Mouse (Mus musculus): Measurements from ENCODE around the gene Erp29. TPM values are rescaled to one million over a fixed set of nuclear protein-coding genes. Genes with fewer than 3 reads are reported as not detected.

The Erp29 gene
- polyA plus RNA-seq, 1 experiment from 2014 or later, result 112 TPM

DNA sequence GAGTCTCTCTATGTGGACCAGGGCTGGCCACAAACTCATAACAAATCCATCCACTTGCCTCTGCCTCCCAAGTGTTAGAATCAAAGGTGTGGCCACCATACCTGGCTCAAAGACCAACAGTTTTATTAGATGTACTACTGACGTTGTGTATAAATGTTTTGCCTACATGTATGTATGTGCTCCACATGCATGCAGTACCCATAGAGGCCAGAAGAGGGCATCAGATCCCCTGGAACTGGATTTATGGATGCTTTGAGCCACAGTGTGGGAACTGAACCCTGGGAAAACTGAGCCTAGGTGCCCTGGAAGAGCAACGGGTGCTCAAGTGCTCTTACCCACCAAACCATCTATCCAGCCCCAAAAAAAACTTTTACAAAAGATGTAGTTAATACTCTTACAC, 71.6 kb downstream of the Erp29 start:
- H3K4me3 ChIP-seq, result no peak overlapping the region
- peaks cover 75% of the 10 kb centered on the region for H3K36me3 ChIP-seq
- no peak for DNase-seq (ENCODE audit: low spot score)
- H3K9me3 ChIP-seq (replicated peaks), result no peaks in the 10 kb centered on the region
- no peak overlapping the region for H3K27ac ChIP-seq
- H3K4me1 ChIP-seq, result peaks cover 13% of the 10 kb centered on the region
- no peaks in the 10 kb centered on the region for H3K27me3 ChIP-seq (ENCODE audit: low read depth, poor library complexity, severe bottlenecking)
- 92% methylated on average over 2 of the region's 2 CpGs for WGBS

GRCm38 (mm10) chr5:121378678-121379256, 73.5 kb downstream of the Erp29 start:
- no peaks in the 10 kb centered on the region for H3K27me3 ChIP-seq (ENCODE audit: low read depth, poor library complexity, severe bottlenecking)
- H3K4me3 ChIP-seq, result no peak overlapping the region
- no peak for DNase-seq (ENCODE audit: low spot score)
- 94% methylated on average over 13 of the region's 13 CpGs for WGBS
- no peak overlapping the region for H3K27ac ChIP-seq
- H3K4me1 ChIP-seq, result 0 out of 2 replicates have a peak, but pooled peaks cover 3% of the 10 kb centered on the region
- H3K9me3 ChIP-seq (replicated peaks), result no peaks in the 10 kb centered on the region
- H3K36me3 ChIP-seq, result peaks cover 92% of the 10 kb centered on the region

Other genes starting within 250 kb of the Erp29 start
- gene Rpl6, start 248.0 kb downstream of the Erp29 start, polyA plus RNA-seq (2016; fragmentation: Nextera tagmentation; extraction: Ambion mirVana), result 661 and 766 TPM in 2 replicates
- 4.2 and 5.1 TPM in 2 replicates for gene Hectd4, start 232.3 kb downstream of the Erp29 start, polyA plus RNA-seq (2016; fragmentation: Nextera tagmentation; extraction: Ambion mirVana)
- 50.4 and 67.7 TPM in 2 replicates for gene Trafd1, start 66.9 kb downstream of the Erp29 start, polyA plus RNA-seq (2016; fragmentation: Nextera tagmentation; extraction: Ambion mirVana)
- 47.0 and 52.8 TPM in 2 replicates for gene Naa25, start 54.6 kb downstream of the Erp29 start, polyA plus RNA-seq (2016; fragmentation: Nextera tagmentation; extraction: Ambion mirVana)
- gene Tmem116, start 613 bp downstream of the Erp29 start, polyA plus RNA-seq (2016; fragmentation: Nextera tagmentation; extraction: Ambion mirVana), result 0.55 and 0.73 TPM in 2 replicates
- gene Adam1b, start 50.9 kb upstream of the Erp29 start, polyA plus RNA-seq (2016; fragmentation: Nextera tagmentation; extraction: Ambion mirVana), result not detected in 2 replicates
- 0.90 and 1.3 TPM in 2 replicates for gene Adam1a, start 93.0 kb upstream of the Erp29 start, polyA plus RNA-seq (2016; fragmentation: Nextera tagmentation; extraction: Ambion mirVana)
- not detected in 2 replicates for gene Gm42878, start 93.0 kb upstream of the Erp29 start, polyA plus RNA-seq (2016; fragmentation: Nextera tagmentation; extraction: Ambion mirVana)
- 50.3 and 60.3 TPM in 2 replicates for gene Mapkapk5, start 93.4 kb upstream of the Erp29 start, polyA plus RNA-seq (2016; fragmentation: Nextera tagmentation; extraction: Ambion mirVana)
- 153 and 163 TPM in 2 replicates for gene Aldh2, start 141.3 kb upstream of the Erp29 start, polyA plus RNA-seq (2016; fragmentation: Nextera tagmentation; extraction: Ambion mirVana)
- 2.6 and 3.5 TPM in 2 replicates for gene Acad12, start 166.4 kb upstream of the Erp29 start, polyA plus RNA-seq (2016; fragmentation: Nextera tagmentation; extraction: Ambion mirVana)
- gene Acad10, start 208.0 kb upstream of the Erp29 start, polyA plus RNA-seq (2016; fragmentation: Nextera tagmentation; extraction: Ambion mirVana), result 1.4 and 2.0 TPM in 2 replicates
- 38.8 and 45.7 TPM in 2 replicates for gene Brap, start 208.1 kb upstream of the Erp29 start, polyA plus RNA-seq (2016; fragmentation: Nextera tagmentation; extraction: Ambion mirVana)